Comparison of ENCODE assay signal across 8 mouse cellular contexts in genomic region chr14:89898701-89899227, GRCm38 (mm10).
DNase-seq lines count a peak whose midpoint lies in the region; ATAC-seq and TF ChIP-seq lines count a peak whose summit lies in the region.
"Not testable (repeated sequence)": the region's sequence is repeated elsewhere in the genome, so short reads cannot be mapped to it uniquely, and the experiment has no call there.

No protein-coding gene starts in this region.

- ATAC-seq in liver, embryonic 13.5 days (ENCODE audit: low read depth), result peak; percentile 61; the same call in 1 of the 2 replicates
- 0 out of 2 replicates have a peak, but pooled peaks have one; percentile 57 for ATAC-seq in megakaryocyte-erythroid progenitor cell, adult 5-6 weeks (replicated peaks; ENCODE audit: low FRiP score, low TSS enrichment, poor library complexity, severe bottlenecking)
- peak; percentile 56; the same call in 1 of the 2 replicates for ATAC-seq in stomach, postnatal 0 days (ENCODE audit: low FRiP score, low TSS enrichment)

- 58% methylated on average over 18 of the region's 34 CpGs for WGBS in liver, embryonic 13.5 days (ENCODE audit: insufficient replicate concordance)
- 93% methylated on average over 10 of the region's 34 CpGs for WGBS in stomach, postnatal 0 days

- H3K27me3 ChIP-seq in liver, embryonic 13.5 days; stomach, postnatal 0 days (ENCODE audit: control insufficient read depth, insufficient read depth, low read length): not testable (repeated sequence)

- not testable (repeated sequence) for H3K9ac ChIP-seq in liver, embryonic 13.5 days; stomach, postnatal 0 days (ENCODE audit: low read length)

- H3K4me1 ChIP-seq in liver, embryonic 13.5 days (replicated peaks); stomach, postnatal 0 days (replicated peaks; ENCODE audit: control insufficient read depth, insufficient read depth): not testable (repeated sequence)

- not testable (repeated sequence) for H3K36me3 ChIP-seq in liver, embryonic 13.5 days; stomach, postnatal 0 days (ENCODE audit: control insufficient read depth, insufficient read depth, low read length)

- not testable (repeated sequence) for TF ChIP-seq CTCF in gastrocnemius, adult 2 months (IDR thresholded peaks at IDR 0.05); stomach, postnatal 0 days (IDR thresholded peaks at IDR 0.05; ENCODE audit: low read depth)

- DNase-seq in 3134 (ENCODE audit: extremely low read depth, insufficient read length, low spot score) (peak; percentile 16), NIH3T3 (ENCODE audit: low read depth) (peak; percentile 16)
- DNase-seq in adrenal gland, postnatal 14 days, result peak; percentile 6
- peak; percentile 57 for DNase-seq in gastrocnemius, adult 2 months
- DNase-seq in heart, postnatal 4 days, result peak; percentile 8
- DNase-seq in liver, embryonic 13.5 days; stomach, postnatal 0 days (ENCODE audit: low spot score): not testable (repeated sequence)

- H3K4me2 ChIP-seq in liver, embryonic 13.5 days; stomach, postnatal 0 days (replicated peaks; ENCODE audit: low read depth): not testable (repeated sequence)

- not testable (repeated sequence) for H3K4me3 ChIP-seq in gastrocnemius, adult 2 months; liver, embryonic 13.5 days (replicated peaks); stomach, postnatal 0 days (ENCODE audit: low read depth, low read length)

- not testable (repeated sequence) for TF ChIP-seq EP300 in stomach, postnatal 0 days (optimal IDR thresholded peaks at IDR 0.05)

- H3K27ac ChIP-seq in gastrocnemius, adult 2 months; liver, embryonic 13.5 days; stomach, postnatal 0 days (replicated peaks): not testable (repeated sequence)

- H3K9me3 ChIP-seq in liver, embryonic 13.5 days (replicated peaks); stomach, postnatal 0 days (ENCODE audit: control insufficient read depth, low read length): not testable (repeated sequence)

- intact Hi-C loops in gastrocnemius, adult 2 months (cut with DNase I), result not testable (repeated sequence)
